Mouse (Mus musculus) hindbrain, postnatal 0 days (tissue): ENCODE measurements at regions not wholly inside any gene's neighbourhood (a gene's known extent, or its start where the extent isn't known, plus 50 kb on each side); places are given as distances from the start of the nearest gene placed in this dataset.

Experiments
- ATAC-seq: fragments of 200-750 bp; cut with Nextera tagmentation; 2 replicates; pipeline ENCODE4 v1.8.0; 2017; ENCODE audit warnings: mild to moderate bottlenecking, moderate TSS enrichment, moderate library complexity
- DNase-seq: peaks from one replicate; pipeline ENCODE4 v3.0.0-alpha.2; 2015; ENCODE audit warnings: low spot score
- H3K27ac ChIP-seq: fragments of 300-500 bp; sonication (generic); 2 replicates; pipeline ENCODE4 v1.5.1; 2014; ENCODE audit warnings: mild to moderate bottlenecking
- H3K27me3 ChIP-seq: fragments of 300-500 bp; sonication (generic); 2 replicates; pipeline ENCODE4 v1.6.1; 2014; ENCODE audit warnings: low read length, mixed read lengths; ENCODE audit not compliant: insufficient read depth
- H3K36me3 ChIP-seq: fragments of 300-500 bp; sonication (generic); 2 replicates; pipeline ENCODE4 v1.6.1; 2014; ENCODE audit warnings: low read length, mixed read lengths; ENCODE audit not compliant: insufficient read depth
- H3K4me1 ChIP-seq: fragments of 300-500 bp; sonication (generic); 2 replicates; pipeline ENCODE4 v1.6.1; 2014; ENCODE audit warnings: antibody characterized with exemption, low read length, mixed read lengths; ENCODE audit not compliant: insufficient read depth
- H3K4me2 ChIP-seq: fragments of 300-500 bp; sonication (generic); 2 replicates; pipeline ENCODE4 v1.6.1; 2014; ENCODE audit warnings: low read depth, mild to moderate bottlenecking, low read length, moderate library complexity, mixed read lengths
- H3K4me3 ChIP-seq: fragments of 300-500 bp; sonication (generic); 2 replicates; pipeline ENCODE4 v1.5.1; 2014; ENCODE audit warnings: low read length
- H3K9ac ChIP-seq: fragments of 300-500 bp; sonication (generic); replicated peaks from 2 replicates; pipeline ENCODE4 v1.6.1; 2014; ENCODE audit warnings: mild to moderate bottlenecking, low read length, moderate library complexity, mixed read lengths
- H3K9me3 ChIP-seq: fragments of 300-500 bp; sonication (generic); 2 replicates; pipeline ENCODE4 v1.6.1; 2016; ENCODE audit warnings: low read length, mixed read lengths
- CTCF ChIP-seq: IDR thresholded peaks from 2 replicates; pipeline ENCODE4 v1.5.1; 2016; ENCODE audit warnings: antibody characterized with exemption, control low read depth, low read depth
- WGBS: fragments of 180-500 bp; shearing (Covaris S2); extraction: QIAGEN DNeasy Blood & Tissue Kit; methylation state at CpG from one replicate; pipeline ENCODE4 v1.1.7; 2014; 5-methylcytosine and 5-hydroxymethylcytosine counted together

DNA sequence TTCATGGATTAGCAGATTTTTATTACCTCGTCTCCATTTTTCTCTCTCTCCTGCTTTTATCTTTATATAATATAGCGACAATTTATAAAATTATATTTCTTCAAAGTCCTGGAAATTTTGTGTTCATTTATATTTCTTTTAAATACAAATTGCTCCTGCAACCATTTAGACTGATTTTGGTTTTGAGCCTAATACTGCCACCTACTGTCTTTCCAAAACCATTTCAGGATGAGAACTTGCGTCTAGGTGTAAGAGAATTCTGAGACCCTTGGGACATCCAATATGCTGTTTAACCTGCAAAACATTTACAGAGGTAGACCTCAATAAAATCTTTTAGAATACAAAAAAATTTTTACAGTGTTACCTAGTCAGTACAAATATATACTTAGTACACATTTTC lies 158.1 kb downstream of the Gm6377 start:
- Histone ChIP-seq H3K27me3 (no peaks in the 10 kb centered on the region), H3K9ac (no peak overlapping the region), H3K9me3 (no peaks in the 10 kb centered on the region), H3K27ac (no peak overlapping the region), H3K4me1 (no peaks in the 10 kb centered on the region), H3K4me3 (no peak overlapping the region), H3K36me3 (no peaks in the 10 kb centered on the region), H3K4me2 (no peak overlapping the region)
- ATAC-seq (no peak), DNase-seq (peak; percentile 18)
- WGBS, result 38% methylated on average over 3 of the region's 3 CpGs
- peak; percentile 42 for TF ChIP-seq CTCF

DNA sequence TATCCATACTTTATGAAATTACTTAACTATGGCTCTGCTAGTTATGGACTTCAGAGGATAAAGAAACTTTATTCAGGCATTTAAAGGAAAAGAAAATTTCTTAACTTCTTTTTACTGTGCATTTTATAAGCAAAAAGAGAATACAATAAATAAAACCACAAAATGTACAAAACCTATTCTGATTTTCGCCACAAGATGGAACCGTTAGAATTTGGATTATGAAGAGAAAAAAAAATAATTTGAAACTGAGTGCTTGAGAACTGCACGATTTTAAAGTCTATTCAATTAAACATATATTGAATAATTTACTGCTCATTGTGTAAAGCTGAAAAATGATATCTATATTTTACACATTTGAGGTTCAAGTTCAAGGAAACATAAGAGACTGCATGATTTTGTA lies 196.4 kb downstream of the Gm6377 start:
- 65% methylated on average over 3 of the region's 3 CpGs for WGBS
- Histone ChIP-seq H3K4me3 (no peak overlapping the region), H3K9me3 (no peaks in the 10 kb centered on the region), H3K9ac (no peak overlapping the region), H3K4me2 (no peak overlapping the region), H3K27ac (no peak overlapping the region), H3K27me3 (no peaks in the 10 kb centered on the region), H3K36me3 (no peaks in the 10 kb centered on the region), H3K4me1 (no peaks in the 10 kb centered on the region)
- TF ChIP-seq CTCF, result peak; percentile 30
- DNase-seq (peak; percentile 20), ATAC-seq (no peak)

DNA sequence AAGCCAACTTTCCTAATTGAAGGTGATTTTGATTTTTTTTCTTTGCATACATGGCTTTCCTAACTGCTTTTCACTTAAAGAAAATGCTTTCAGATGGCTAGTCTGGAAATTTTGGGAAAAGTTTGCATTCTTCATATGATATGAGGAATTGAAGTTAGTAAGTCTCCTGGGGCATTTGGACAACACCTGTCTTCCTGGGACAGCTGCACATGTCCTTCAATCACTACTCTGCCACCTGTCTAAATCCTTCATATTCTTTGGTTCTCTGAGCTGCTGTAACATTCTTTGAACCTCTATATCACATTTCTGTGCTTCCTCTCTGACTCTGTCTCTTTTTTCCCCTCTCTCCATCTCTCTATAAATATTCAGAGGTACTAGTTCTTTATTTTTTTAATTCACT lies 246.4 kb downstream of the Gm6377 start:
- no peak for TF ChIP-seq CTCF
- no peaks in the 10 kb centered on the region for H3K36me3 ChIP-seq
- H3K27me3 ChIP-seq, result no peaks in the 10 kb centered on the region
- ATAC-seq, result no peak
- H3K4me2 ChIP-seq, result no peak overlapping the region
- DNase-seq, result no peak
- H3K9me3 ChIP-seq, result no peaks in the 10 kb centered on the region
- H3K9ac ChIP-seq, result no peak overlapping the region
- no peak overlapping the region for H3K27ac ChIP-seq
- H3K4me1 ChIP-seq, result no peaks in the 10 kb centered on the region
- no peak overlapping the region for H3K4me3 ChIP-seq
